Mouse (Mus musculus) limb, embryonic 11.5 days (tissue): Measurements from ENCODE around the gene Tvp23a. TPM values are rescaled to one million over a fixed set of nuclear protein-coding genes. Genes with fewer than 3 reads are reported as not detected.

Source experiments
- ATAC-seq: fragments of 200-750 bp; cut with Nextera tagmentation; 2 replicates; pipeline ENCODE4 v1.8.0; 2017; ENCODE audit warnings: low read depth; ENCODE audit not compliant: insufficient number of reproducible peaks, low FRiP score, low TSS enrichment
- DNase-seq: peaks from one replicate; pipeline ENCODE4 v3.0.0-alpha.2; 2015; ENCODE audit warnings: low spot score
- H3K27ac ChIP-seq: fragments of 300-500 bp; sonication (generic); replicated peaks from 2 replicates; pipeline ENCODE4 v1.5.1; 2014; ENCODE audit warnings: low read depth, mild to moderate bottlenecking, low read length
- H3K27me3 ChIP-seq: fragments of 300-500 bp; sonication (generic); 2 replicates; pipeline ENCODE4 v1.6.1; 2014; ENCODE audit warnings: mild to moderate bottlenecking, low read length, mixed read lengths; ENCODE audit not compliant: control insufficient read depth, insufficient read depth
- H3K36me3 ChIP-seq: fragments of 300-500 bp; sonication (generic); 2 replicates; pipeline ENCODE4 v1.6.1; 2014; ENCODE audit warnings: mild to moderate bottlenecking, low read length, moderate library complexity, mixed read lengths; ENCODE audit not compliant: control insufficient read depth, insufficient read depth
- H3K4me1 ChIP-seq: fragments of 300-500 bp; sonication (generic); 2 replicates; pipeline ENCODE4 v1.6.1; 2014; ENCODE audit warnings: low read length, mixed read lengths; ENCODE audit not compliant: control insufficient read depth, insufficient read depth
- H3K4me2 ChIP-seq: fragments of 300-500 bp; sonication (generic); 2 replicates; pipeline ENCODE4 v1.6.1; 2014; ENCODE audit warnings: low read depth, mild to moderate bottlenecking, moderate library complexity; ENCODE audit not compliant: severe bottlenecking
- H3K4me3 ChIP-seq: fragments of 300-500 bp; sonication (generic); 2 replicates; pipeline ENCODE4 v1.5.1; 2014; ENCODE audit warnings: low read depth, low read length
- H3K9ac ChIP-seq: fragments of 300-500 bp; sonication (generic); 2 replicates; pipeline ENCODE4 v1.6.1; 2014; ENCODE audit warnings: mild to moderate bottlenecking, low read length
- H3K9me3 ChIP-seq: fragments of 300-500 bp; sonication (generic); 2 replicates; pipeline ENCODE4 v1.6.1; 2016; ENCODE audit warnings: low read length; ENCODE audit not compliant: control insufficient read depth
- WGBS: fragments of 180-500 bp; shearing (Covaris S2); extraction: QIAGEN DNeasy Blood & Tissue Kit; methylation state at CpG from one replicate; pipeline ENCODE4 v1.1.7; 2014; 5-methylcytosine and 5-hydroxymethylcytosine counted together
- polyA plus RNA-seq: library from polyadenylated mRNA; unstranded; fragments of >200 nt; fragmentation: Nextera tagmentation; extraction: Ambion mirVana; gene quantifications from 2 replicates; pipeline ENCODE4 v1.2.1, GENCODE M21; 2014

The Tvp23a gene
- 18.5 and 19.4 TPM in 2 replicates for polyA plus RNA-seq

DNA sequence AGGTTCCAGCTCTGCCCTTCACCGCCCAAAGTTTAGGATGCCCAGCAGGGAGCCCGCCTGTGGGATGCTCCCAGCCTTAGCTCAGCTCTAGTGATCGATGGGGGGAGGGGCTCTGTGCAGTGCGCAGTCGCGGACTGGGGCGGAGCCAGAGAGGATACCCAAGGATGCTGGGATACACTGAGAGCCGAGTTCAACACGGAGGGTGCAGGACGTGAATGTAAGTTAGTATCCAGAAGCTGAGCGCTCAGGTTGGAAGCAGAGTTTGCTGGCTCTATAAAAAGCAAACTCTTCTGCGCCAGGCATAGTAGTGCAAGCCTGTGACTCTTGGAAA is at the start of gene Tvp23a:
TSS of gene Tvp23a (minus strand) at position 99 of the 331 bp plus-strand sequence.
- ATAC-seq (peak; percentile 94), DNase-seq (peak; percentile 88)
- peak within 1 kb of the TSS; percentile 48 for H3K4me3 ChIP-seq
- H3K27ac ChIP-seq: 0 out of 2 replicates have a peak within 1 kb of the TSS, but pooled peaks have one; percentile 2
- peaks cover 10% of the 10 kb centered on the region for H3K4me1 ChIP-seq
- H3K36me3 ChIP-seq: no peaks in the 10 kb centered on the region
- no peaks in the 10 kb centered on the region for H3K27me3 ChIP-seq
- WGBS: 2% methylated on average over 12 of the region's 12 CpGs
- H3K4me2 ChIP-seq: peak within 1 kb of the TSS; percentile 88
- H3K9ac ChIP-seq: peak within 1 kb of the TSS; percentile 64
- H3K9me3 ChIP-seq: no peaks in the 10 kb centered on the region

DNA sequence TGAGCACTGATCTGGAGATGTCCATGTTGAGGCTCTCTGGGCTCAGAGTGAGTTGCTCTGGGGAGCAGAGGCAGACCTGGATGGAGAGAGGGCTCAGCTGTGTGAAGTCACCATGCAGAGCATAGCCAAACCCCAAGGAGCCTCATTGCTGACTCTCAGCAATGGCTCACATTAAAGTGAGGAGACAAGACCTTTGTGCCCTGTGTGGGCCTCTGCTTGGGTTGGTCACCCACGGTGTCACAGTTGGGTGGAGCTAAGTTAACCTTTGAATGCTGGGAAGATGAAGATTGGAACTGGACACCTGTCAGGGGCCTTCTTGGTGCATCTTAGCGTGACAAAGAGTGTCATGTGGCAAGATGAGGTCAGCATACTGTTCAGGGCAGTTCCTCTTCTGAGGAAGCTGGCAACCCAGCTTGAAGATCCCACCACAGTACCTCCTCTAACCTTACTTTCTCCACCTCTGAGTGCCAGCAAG is 48.7 kb upstream of the Tvp23a start:
- H3K27ac ChIP-seq: no peak overlapping the region
- H3K4me1 ChIP-seq: no peaks in the 10 kb centered on the region
- no peak overlapping the region for H3K4me2 ChIP-seq
- ATAC-seq (no peak), DNase-seq (no peak)
- H3K9ac ChIP-seq: no peak overlapping the region
- no peaks in the 10 kb centered on the region for H3K27me3 ChIP-seq
- no peaks in the 10 kb centered on the region for H3K36me3 ChIP-seq
- WGBS: 73% methylated on average over 2 of the region's 2 CpGs
- no peak overlapping the region for H3K4me3 ChIP-seq
- no peaks in the 10 kb centered on the region for H3K9me3 ChIP-seq

DNA sequence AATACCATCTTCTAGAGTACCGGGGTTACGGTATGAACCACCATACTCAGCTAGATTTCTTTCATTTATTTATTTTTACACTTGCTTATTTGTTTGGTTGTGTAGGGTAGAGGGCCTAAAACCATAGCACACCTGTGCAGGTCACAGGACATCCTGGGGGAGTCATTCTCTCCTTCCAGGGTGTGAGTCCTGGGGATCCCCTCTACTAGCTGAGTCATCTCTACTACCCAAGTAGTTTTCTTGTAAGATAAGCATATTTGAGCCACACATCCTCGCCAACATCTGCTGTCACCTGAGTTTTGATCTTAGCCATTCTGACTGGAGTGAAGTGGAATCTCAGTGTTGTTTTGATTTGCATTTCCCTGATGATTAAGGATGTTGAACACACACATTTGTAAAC is 45.4 kb upstream of the Tvp23a start:
- no peaks in the 10 kb centered on the region for H3K4me1 ChIP-seq
- H3K9ac ChIP-seq: no peak overlapping the region
- 87% methylated on average over 3 of the region's 3 CpGs for WGBS
- no peaks in the 10 kb centered on the region for H3K36me3 ChIP-seq
- DNase-seq (no peak), ATAC-seq (no peak)
- H3K27ac ChIP-seq: no peak overlapping the region
- no peak overlapping the region for H3K4me2 ChIP-seq
- no peak overlapping the region for H3K4me3 ChIP-seq
- H3K9me3 ChIP-seq: no peaks in the 10 kb centered on the region
- H3K27me3 ChIP-seq: peaks cover 13% of the 10 kb centered on the region

DNA sequence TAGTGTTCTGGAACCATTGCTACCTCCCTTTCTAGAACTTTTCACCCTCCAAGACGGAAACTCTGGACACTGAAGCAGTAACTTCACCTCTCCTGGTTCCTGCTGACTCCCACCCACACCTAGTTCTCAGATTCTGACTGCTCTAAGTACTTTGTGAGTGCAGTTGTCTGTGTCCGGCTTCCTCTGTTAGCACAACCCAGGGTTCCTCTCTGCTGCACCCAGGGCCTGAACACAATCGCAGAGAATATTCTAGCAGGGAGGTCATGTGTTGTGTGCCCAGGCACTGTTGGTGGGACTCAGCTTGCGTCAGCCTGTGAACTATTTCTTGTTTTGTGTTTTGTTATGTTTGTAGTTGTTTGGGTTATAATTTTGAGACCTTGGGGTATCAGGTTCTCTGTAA is 44.6 kb upstream of the Tvp23a start:
- Histone ChIP-seq H3K27ac (no peak overlapping the region), H3K4me3 (no peak overlapping the region), H3K9ac (no peak overlapping the region), H3K4me2 (no peak overlapping the region), H3K9me3 (no peaks in the 10 kb centered on the region), H3K36me3 (no peaks in the 10 kb centered on the region), H3K27me3 (peaks cover 13% of the 10 kb centered on the region), H3K4me1 (no peaks in the 10 kb centered on the region)
- 88% methylated on average over 4 of the region's 4 CpGs for WGBS
- ATAC-seq: no peak
- no peak for DNase-seq

DNA sequence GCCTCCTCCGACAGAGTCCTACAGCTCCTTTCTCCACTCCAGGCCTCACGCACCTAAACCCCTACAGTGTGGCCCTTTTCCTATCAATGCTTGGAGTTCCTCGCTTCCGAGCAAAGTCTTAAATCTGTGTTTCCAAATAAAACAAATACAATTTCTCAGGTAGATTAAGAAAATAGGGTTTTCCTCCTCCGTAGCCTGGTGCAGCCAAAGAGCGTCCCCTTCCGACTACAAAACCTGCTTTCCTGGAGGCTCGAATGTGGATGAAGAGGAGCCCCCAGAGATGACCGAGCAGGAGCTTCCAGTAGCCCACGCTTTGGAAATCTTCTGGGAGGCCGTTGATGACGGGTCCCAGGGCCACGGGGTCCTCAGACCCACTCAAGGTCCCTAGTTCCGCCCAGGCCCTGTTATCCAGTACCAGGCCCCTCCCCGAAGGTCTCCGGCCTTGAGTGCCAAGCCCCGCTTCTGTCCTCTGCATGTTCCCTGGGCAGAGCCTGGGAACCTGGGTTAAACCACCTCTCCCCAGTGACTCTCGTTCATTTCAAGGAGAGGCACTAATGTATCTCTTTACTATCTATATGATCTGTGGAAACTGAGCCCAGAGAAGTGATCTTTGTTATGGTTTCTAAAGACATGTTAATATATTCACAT is 43.5 kb upstream of the Tvp23a start:
- H3K36me3 ChIP-seq: no peaks in the 10 kb centered on the region

DNA sequence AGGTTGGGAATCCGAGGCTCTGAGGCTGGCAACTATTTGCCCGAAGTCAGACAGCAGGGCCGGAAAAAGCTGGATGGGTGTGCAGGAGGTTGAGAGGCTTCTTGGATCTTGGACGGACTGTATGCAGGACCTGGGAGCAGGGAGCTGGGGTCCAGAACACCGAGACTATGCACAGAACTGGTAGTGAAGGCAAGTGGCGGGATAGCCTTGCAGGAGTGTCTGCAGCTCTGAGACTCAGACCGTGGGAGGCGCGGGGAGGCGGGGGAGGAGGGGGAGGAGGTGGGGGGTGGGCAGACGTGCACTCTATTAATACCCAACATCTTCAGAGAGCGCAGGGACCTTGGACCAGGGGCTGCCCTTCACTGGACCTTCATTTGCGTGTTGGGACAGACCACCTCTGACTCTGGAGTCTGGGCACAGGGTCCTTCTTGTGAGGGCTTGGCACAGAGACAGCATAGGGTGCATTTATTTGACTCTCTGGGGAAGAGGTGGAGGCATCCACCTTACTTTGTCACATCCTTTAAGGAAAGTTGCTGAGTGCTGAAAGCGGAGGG is 42.8 kb upstream of the Tvp23a start:
- 25% methylated on average over 12 of the region's 14 CpGs for WGBS
- ATAC-seq: no peak

More for the DNA sequence above, 43.5 kb upstream of the Tvp23a start:
- no peak for ATAC-seq
- Histone ChIP-seq H3K9me3 (no peaks in the 10 kb centered on the region), H3K4me1 (no peaks in the 10 kb centered on the region), H3K4me3 (no peak overlapping the region), H3K4me2 (no peak overlapping the region), H3K27ac (no peak overlapping the region), H3K27me3 (peaks cover 13% of the 10 kb centered on the region), H3K9ac (no peak overlapping the region)
- 82% methylated on average over 18 of the region's 18 CpGs for WGBS
- DNase-seq: no peak

DNA sequence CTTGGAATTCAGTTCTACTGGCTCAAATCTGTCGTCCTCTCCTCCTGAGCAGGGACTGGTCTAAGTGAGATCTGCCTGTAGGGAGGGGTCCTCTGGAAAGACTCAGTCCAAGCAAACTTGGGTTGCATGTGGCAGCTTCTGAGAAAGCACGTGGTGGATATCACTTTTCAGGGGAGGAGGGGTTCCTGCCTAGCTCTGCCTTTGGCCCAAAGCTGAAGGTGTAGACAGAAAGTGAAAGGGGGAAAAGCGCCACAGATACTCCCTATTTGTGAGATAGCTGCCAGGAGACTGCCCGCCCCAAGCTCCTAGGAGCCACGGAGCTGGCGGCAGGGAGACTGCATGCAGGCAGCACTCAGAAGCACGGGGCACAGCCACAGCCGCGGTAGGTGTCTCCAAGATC is 42.3 kb upstream of the Tvp23a start:
- no peak overlapping the region for H3K9ac ChIP-seq
- peaks cover 13% of the 10 kb centered on the region for H3K27me3 ChIP-seq
- DNase-seq (peak; percentile 25), ATAC-seq (no peak)
- peak overlapping the region; percentile 25; the same call in 1 of the 2 replicates for H3K4me2 ChIP-seq
- no peak overlapping the region for H3K27ac ChIP-seq
- H3K4me3 ChIP-seq: no peak overlapping the region
- H3K4me1 ChIP-seq: no peaks in the 10 kb centered on the region
- WGBS: 5% methylated on average over 9 of the region's 9 CpGs
- no peaks in the 10 kb centered on the region for H3K9me3 ChIP-seq
- no peaks in the 10 kb centered on the region for H3K36me3 ChIP-seq

More for the DNA sequence above, 42.8 kb upstream of the Tvp23a start:
- no peaks in the 10 kb centered on the region for H3K4me1 ChIP-seq
- H3K4me3 ChIP-seq: no peak overlapping the region
- H3K27me3 ChIP-seq: peaks cover 13% of the 10 kb centered on the region
- H3K27ac ChIP-seq: no peak overlapping the region
- H3K9me3 ChIP-seq: no peaks in the 10 kb centered on the region
- H3K36me3 ChIP-seq: no peaks in the 10 kb centered on the region
- no peak overlapping the region for H3K9ac ChIP-seq
- peak overlapping the region; percentile 25; the same call in 1 of the 2 replicates for H3K4me2 ChIP-seq
- no peak for DNase-seq

DNA sequence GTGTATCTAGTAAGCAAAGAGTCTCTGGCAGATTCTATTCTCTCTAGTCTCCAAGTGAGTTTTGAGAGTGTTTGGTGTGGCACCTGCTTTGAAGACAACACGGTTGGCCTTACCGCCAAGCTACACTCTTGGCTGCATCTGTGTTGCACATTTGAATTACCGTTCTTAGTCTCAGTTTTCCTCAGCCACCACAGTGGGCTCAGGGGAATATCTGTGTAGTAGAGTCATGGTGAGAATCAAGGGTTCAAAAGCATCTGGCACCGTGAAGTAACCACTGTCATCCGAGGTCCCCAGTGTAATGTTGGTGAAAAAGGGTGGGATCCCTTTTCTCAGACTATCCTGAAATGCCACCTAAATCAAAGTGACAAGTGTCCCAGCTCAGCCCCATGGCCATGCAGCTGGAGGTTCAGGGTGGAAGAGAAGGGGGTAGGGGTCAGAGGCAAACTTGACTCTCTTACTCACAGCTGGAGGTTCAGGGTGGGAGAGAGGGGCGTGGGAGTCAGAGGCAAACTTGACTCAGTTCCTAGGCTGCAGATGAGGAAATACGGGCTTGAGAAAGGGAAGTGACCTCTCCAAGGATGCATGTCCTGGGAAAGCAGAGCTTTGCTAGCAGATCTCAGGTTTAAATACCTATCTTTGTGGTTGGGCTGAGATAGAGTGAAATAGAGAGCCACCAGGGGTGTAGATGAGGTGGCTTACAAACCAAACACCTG is 41.8 kb upstream of the Tvp23a start:
- no peak overlapping the region for H3K9ac ChIP-seq
- H3K27me3 ChIP-seq: peaks cover 13% of the 10 kb centered on the region
- no peak overlapping the region for H3K27ac ChIP-seq
- H3K4me2 ChIP-seq: no peak overlapping the region
- ATAC-seq (no peak), DNase-seq (no peak)
- WGBS: 86% methylated on average over 7 of the region's 7 CpGs
- no peaks in the 10 kb centered on the region for H3K36me3 ChIP-seq
- no peaks in the 10 kb centered on the region for H3K4me1 ChIP-seq
- H3K4me3 ChIP-seq: no peak overlapping the region
- H3K9me3 ChIP-seq: no peaks in the 10 kb centered on the region
